Mouse (Mus musculus) adrenal gland, adult 2 months (tissue): Measurements from ENCODE around the gene Loxl1. TPM values are rescaled to one million over a fixed set of nuclear protein-coding genes. Genes with fewer than 3 reads are reported as not detected.

Source experiments
- DNase-seq: peaks from one replicate; pipeline ENCODE4 v3.0.0; 2021
- polyA plus RNA-seq: library from polyadenylated mRNA; depleted of rRNA; stranded (reverse); fragments of >200 nt; gene quantifications from 2 replicates; pipeline ENCODE4 v1.2.3, GENCODE M21; 2012
- total RNA-seq, 2 experiments: library from RNA; stranded (reverse); gene quantifications; 2 replicates each; pipeline ENCODE4 v1.2.3; 2021

Loxl1 gene
- total and polyA plus RNA-seq, 3 experiments: 24.8 to 73.5 (median 44.6) TPM

DNA sequence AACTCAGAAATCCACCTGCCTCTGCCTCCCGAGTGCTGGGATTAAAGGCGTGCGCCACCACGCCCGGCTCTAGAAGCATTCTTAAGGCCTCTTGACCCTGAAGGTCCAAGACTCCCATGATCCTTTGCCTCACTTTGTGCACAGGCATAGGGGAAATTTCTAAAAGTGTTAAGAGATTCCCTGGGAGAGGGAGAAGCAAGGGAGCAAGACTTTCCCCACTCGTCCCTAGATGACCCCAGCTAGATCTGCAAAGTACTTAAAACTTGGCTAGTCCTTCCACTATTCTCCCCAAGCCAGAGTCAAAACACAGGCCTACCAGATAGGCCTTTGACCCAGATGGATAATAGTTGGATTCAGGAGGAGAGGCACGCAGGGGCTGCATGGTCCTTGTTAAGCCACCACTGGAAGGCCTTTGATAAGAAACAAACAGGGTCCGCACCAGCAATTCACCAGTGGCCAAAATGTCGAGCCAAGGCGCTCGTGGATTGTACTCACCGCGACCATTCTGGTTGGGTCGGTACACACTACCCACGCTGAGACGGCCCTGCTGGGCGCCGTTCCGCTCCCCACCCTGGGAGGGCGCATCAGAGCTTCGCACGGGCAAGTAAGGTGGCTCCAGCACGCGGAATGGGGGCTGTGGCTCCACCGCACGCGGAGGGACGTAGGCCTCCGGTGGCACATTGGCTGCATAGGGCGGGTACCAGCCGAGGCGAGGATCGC lies 1.6 kb downstream of the Loxl1 start:
- DNase-seq: peak; percentile 38

DNA sequence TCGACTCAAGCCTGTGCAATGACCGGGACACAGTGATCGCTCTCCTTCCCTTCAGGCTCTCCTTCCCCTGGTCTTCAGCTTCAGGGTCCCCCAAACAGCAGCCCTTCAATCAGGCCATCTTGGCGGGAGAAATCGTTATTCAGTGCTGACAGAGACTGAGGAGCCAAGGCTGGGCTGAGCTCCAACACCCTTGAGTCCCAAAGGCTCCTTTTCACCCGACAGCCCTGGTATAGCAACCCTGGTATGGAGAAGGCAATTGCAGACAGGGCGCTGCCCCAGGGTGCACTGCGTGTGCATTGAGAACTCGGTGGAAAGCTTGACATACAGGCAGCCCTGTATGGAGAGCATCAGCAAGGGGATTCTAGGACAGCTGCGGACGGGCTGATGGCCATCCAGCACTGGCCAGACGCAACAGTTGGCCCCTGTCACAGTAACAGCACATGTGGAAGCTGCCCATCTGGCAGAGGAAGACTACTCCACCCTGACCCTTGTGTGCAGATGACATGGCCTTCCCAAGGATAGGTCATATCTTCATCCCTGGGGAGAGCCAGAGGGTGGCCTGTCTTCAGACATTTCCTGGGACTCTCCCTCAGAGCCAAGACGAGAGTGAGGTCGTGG lies 2.8 kb downstream of the Loxl1 start:
- peak; percentile 30 for DNase-seq

DNA sequence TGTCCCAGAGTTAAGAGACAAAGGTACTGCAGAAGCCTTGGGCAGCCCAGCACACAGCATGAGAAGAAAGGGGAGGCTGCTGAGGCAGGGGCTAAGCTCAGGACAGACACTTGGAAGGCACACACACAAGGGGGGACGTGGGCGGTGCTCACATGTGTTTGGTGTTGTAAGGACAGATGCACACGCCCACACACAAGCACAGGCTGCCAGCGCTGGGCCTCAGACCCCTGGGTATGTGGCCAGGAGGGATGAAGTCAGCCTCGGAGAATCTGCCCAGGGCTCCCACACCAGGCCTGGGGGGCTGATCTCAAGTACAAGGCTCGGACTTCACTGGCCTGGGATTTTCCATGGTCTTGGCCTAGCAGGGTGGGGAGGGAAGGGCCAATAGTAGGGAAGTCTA lies 4.6 kb downstream of the Loxl1 start:
- DNase-seq: no peak

DNA sequence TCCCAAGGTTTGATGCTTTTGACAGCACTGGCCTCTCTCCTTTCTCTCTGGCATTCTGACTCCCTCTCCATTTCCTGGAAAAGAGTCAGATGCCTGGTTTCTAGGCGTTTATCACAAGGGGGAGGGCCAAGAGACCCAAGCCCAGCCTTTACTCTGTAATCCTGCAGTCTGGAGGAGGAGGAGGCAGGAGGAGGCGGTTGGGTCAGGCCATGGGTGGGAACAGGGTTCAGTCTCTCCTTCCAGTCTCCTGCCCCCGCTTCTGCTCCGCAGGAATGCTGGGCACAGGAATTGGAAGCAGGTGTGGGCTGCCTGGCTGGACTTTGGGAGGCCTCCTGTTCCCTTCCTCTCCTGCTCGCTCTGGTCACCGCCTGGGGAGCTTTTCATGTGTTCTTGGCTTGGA lies 7.3 kb downstream of the Loxl1 start:
- peak; percentile 29 for DNase-seq

DNA sequence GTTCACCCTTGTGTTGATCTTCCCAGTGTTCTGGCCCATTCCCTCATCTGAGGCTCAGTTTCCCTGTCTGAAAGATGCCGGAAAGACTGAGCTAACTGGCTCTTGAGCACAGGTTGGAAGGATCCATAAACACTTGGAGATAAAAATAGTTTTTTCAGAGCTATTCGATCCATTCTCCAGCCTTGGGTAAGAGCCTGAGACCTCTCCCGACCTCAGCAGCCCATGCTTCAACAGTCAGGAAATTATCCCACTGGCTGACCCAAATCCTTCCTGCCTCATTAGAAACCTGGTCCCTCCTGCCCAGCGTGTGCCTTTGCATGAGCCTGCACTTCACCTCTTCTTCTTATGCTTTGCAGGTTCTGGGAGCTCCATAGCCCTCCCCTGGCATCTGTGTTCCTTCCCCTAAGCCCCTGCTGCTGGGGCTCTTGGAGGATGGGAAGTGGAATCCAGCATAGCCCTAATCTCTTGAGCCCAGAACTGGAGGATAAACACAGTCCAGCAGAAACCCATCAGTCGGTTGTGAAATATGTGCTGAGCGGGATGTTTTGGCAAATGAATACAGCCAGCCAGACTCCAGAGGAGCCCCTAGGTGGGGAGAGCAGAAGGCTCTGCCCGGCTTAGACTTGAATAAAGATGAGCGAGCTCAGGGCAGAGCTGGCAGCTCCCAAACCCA lies 9.3 kb downstream of the Loxl1 start:
- no peak for DNase-seq

DNA sequence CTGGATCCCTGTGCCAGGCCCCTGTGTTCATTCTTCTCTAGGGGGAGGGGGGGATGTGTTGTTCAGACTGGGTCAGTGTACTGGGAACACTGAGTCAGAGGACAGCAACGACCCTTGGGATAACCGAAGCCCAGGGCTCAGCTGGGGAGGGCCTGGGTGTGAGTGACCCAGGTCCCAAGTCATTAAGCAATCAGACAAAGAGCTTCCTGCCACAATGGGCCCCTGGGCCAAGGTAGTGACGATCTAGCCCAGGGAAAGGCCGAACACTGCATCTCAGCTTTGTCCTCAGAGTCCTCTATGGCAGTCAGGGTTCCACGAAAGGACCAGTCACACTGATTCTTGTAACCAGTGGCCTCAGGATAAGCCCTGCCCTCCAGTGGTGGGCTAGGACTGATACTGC lies 9.9 kb downstream of the Loxl1 start:
- DNase-seq: no peak

DNA sequence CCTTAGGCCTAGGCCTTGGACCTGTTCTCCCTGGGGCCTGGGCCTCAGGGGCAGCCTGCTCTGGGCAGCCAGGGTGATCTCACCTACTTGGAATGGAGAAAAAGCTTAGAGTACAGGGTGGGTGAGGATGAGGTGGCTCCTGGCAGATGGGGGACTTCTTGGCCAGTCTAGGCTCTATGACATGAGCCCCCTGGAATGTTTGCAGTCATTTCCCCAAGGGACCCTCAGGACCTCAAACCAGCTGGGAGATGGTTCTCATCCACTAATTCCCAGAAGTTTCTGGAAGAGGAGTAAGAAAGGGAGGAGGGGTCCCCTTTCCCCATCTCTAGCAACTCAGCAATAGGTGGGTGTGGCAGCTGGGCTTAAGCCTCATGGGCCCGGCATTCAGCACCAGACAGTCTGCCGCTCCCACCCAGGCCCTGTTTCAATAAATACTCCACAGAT lies 13.6 kb downstream of the Loxl1 start:
- DNase-seq: no peak

DNA sequence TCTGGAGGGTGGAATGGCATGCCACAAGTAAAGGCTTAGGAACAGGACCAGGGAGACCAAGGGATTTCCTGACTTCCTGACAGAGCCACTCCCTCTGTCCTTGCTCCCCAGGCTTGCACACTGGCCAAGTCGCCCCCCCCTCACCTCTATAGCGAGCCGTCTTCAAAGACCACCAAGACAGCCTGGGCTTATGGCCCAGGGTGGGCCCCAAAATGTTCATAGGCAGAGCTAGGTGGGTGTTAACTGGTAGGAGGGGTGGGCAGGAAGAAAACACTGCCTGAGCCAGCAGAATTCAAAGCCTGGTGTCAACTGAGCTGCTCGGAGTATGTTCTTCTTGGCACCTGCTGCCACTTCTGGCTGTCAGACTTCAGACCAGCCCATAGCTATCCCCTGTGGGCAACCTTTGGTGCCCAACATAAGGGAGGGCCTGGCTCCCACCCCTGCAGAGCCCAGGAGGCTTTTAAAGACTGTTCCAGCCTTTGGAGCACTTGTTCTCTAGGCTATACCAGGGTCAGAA lies 15.0 kb downstream of the Loxl1 start:
- DNase-seq: no peak

DNA sequence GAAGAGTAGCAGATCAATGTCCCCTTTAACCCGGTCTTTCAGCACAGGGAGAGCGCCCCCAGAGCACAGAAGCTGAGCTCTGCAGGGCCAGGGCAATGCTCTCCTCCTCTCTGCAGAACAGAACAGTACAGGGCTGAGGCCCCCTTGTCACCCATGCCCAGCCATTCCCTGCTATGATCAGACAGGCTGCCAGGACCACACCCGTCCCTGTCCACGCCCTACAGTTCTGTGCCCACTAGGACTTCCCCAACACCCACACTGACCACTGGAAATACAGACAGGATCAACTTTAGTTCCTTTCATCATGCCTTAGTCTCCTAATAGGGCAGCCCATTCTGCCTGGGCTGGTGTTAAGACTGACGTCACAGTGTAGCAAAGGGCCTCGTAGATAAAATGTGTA lies 15.9 kb downstream of the Loxl1 start:
- no peak for DNase-seq

DNA sequence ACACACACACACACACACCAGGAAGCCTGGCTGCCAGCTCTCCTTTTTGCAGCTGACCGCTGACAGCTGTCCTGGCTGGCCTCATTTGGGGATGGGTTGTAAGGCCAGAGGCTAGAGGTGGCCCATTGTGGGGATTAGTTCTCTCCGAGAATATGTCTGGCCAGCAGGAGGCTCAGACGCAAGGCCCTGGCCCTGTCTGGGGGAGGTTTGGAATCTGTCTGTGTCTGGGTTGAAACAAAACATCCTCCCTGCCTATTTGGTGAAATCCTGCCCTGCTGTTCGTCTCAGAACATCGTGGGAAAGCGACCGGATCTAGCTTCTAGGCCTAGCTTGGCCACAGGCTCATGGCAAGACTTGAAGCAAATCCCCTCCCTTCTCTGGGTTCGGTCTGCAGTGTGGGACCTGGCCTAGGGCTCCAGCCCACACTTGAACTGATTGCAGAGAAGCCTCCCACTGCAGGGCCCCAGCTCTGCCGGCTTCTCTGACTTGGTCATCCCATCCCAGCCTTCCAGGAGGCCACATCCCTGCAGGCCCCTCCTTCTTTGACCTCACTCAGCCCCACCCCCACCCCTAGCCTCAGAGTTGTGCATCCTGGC lies 17.1 kb downstream of the Loxl1 start:
- no peak for DNase-seq

DNA sequence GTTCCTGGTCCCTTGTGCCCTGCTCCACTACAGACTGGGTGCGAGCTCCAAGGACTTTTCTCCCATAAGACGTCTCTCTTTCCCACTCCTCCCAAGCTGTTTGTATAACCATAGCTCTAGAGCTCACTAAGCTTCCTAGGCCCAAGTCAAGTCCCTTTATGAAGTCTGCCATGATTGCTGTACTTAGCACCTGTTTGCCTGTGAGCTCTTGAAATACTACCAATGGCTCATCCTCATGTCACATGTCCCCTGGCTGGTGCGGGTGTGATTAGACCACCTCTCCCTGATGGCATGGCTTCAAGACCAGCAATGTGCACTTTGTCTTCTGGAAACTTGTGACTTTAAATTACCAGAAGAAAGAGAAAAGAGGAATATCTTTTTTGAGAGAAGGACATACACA lies 17.6 kb downstream of the Loxl1 start:
- no peak for DNase-seq

DNA sequence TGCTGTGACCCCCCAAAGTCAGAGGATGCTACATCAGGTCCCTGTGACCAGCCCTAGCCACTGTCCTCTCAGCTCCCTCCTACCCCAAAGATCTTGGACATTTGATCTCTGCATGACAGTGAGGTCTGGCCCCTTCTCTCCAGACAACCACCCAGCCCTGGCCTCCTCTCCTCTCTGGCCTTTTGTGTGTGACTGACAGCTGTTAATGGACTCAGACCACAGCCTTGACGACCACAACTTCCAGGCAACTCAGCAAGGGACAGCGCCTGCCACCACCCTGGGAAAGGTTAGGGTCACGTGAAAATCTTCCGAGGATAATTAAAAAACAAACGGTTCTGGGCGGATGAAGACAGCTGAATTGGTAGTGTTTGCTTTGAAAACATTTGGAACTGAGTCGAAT lies 18.5 kb downstream of the Loxl1 start:
- no peak for DNase-seq

DNA sequence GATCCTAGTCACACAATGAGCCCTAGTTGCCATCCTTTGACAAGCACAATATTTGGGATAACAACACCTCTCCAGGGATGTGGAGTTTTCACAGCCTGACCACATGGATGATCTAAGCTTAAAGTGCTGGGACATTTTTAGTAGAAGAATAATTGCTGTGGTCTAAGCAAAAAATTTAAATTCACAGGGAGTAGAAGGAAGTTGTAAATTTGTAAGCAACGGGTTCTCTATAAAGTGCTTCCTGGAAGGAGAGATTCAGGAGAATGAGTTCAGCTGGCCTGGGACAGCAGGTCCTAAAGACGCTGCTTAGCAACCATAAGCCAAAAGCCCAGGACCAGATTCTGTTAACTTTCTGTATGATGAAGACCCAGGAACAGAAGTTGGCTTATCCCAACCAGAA lies 23.1 kb downstream of the Loxl1 start:
- no peak for DNase-seq

DNA sequence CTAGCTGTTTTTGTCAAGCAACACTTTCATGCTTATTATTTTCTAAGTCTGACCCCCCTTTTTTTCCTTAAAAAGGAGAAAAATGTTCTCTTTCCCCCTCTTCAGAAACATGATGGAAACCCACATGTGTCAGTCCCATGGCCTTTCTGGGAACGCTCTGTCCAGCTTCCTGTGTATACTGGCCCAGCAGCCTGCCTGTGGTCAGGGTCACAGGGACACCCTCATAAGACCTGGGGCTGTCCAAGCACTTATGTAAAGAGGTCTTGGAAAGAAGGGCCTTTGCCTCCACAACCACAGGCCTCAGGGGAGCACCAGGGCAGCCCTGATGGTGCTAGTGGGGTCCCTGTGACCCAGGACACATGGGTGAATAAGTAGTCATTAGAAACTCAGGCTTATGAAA lies 23.9 kb downstream of the Loxl1 start:
- DNase-seq: no peak

DNA sequence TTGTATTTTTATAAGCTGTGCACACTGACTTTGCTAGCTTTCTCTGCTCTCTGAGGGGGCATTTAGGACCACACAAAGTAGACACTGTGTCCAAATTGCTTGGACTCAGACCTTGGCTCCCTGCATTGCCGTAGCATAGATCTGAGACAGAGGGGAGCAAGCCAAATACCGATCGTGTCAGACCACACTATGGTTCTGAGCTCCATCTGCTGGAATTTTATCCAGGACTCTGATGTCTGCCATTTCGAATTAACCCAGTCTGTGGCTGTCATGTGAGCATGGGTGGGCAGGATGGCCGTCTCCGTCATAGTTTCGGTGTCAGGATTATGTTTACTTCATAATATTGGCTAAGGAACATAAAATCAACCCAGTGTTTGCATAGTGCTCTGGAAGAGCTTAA lies 29.6 kb downstream of the Loxl1 start:
- DNase-seq: no peak

DNA sequence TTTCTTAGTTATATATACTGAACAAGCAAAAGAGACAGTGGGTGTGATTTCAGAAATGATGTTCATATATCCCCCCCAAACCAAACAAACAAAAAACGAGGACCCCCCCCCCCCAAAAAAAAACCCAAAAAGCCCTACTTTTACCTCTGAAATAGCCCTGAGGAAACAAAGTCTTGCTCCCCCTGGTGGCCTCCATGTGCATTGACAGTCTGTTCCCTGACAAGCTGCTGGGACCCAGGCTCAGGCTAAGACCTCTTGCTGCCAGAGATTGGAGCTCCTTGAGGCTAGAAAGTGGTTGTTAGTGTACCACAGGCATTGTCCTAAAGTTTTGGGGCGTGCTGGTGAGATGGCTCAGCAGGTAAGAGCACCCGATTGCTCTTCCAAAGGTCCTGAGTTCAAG lies 31.4 kb downstream of the Loxl1 start:
- peak; percentile 39 for DNase-seq

DNA sequence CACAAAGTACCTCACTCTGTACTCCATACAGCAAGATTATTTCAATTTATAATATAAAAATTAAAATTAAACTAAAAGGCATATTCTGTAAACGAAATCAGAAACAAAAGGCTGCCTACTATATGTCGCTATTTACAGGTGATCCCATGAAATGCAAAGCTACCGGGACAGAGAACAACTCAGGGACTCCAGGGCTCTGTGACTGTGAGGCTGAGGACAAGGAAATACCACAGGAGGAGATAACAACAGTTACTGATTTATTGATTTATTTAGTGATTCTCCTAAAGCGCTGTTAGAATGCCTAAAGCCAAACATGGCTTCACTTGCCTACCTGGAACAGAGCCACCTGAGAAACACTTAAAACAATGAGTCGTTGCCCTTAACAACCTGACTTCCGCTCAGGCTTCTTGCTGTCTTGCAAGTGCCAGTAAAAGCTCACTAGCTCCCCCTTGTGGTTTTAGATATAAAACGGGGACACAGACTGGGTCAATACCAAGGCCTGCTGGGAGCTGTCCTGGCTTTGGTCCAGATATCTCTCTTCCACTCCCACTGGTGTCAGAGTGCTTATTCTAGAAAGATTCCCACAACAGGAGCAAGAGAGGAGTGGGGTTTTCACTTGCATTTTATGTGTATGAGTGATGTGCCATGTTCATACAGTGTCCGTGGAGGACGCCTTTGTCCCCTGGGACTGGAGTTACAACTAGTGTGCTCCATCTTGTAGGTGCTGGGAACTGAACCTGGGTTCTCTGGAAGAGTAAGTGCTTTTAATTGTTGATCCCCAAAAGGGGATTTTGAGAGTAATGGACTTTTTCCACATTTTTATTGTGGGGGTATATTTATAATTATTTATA lies 32.5 kb downstream of the Loxl1 start:
- peak; percentile 70 for DNase-seq

DNA sequence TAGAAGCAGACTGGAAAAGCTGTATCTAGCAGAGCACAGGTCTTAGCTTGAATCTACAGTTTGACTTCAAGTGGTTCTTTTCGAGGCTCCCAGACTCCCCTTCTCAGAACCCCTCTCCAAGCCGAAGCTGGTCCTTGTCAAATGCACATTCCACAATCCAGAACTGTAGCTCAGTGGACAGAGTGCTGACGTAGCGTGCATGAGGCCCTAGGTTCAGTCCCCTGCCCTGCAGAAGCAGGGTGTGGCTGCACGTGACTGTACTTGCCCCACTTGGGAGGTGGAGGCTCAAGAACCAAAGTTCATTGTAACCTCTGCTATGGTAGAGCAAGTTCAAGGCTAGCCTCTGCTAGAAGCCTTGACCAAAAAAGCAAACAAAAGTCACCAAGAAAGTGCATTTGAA lies 33.2 kb downstream of the Loxl1 start:
- no peak for DNase-seq

DNA sequence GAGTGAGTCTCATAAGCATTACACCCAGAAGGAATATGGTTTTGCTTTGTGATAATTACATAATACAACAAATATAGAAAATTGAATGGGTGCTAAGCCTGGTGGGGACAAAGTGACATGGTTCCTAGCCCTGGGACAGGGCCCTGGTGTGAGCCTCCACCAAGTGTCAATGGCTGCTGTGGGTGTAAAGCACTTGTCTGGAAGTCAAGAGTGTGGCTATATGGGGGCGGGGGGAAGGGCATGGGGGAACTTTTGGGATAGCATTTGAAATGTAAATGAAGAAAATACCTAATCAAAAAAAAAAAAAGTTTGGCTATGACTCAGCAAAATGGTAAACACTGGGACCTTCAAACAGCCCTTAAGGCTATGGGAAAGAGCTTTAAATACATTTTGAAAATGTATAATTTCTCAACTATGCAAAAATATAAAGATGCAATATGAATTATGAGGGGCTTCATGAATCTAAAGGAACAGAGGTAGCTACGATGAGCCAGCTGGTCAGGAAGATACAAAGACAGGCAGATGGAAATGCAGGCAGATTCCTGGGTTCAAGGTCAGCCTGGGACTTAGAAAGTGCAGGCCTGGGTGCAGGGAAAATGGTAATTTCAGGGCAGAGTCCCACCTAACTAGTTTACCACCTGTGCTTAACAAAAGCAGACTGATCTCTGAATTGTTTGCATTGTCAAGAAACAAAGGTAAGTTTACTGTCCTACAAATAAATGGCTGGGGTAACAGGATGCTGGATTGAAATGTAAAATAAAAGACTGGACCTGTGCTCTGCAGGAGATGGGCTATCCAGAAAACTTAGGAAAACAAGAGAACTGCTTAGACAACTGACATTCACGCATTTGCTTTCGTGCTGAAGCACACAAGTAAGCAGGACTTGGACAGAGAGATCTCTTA lies 33.9 kb downstream of the Loxl1 start:
- no peak for DNase-seq

DNA sequence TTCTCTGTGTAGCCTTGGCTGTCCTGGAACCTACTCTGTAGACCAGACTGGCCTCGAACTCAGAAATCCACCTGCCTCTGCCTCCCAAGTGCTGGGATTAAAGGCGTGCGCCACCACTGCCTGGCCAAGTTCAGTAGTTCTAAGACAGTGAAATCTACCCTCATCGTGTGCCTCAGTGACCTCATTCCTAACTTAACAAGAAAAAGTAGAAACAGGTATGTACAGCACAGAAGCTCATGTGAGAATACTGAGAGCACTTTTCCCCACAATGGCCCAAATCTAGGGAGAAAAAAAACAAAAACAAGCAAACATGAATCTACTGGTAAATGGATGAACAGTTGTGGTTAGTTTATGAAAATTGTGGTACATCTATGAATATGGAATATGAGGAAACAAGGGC lies 34.7 kb downstream of the Loxl1 start:
- DNase-seq: no peak

DNA sequence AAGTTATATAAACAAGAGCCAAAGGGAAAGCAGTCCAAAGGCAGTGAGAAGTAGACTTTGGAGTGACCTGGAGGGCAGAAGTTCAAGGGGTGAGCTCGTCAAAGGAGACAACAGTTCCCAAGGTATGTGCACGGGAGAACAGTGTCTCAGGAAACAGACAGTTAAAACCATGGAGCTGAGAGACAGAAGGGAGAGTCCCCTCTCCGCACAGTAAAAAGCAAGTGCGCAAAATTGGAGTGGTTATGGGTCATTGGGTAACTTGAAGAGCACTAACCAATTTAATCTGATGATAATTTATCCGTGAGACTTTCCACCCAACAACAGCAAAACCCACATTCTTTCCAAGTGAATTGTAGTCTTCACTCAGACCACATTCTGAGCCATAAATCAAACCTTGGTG lies 36.6 kb downstream of the Loxl1 start:
- DNase-seq: no peak
